Mouse (Mus musculus) MEL (cell line): ENCODE results near the gene Snd1. TPM values are rescaled to one million over a fixed set of nuclear protein-coding genes. Genes with fewer than 3 reads are reported as not detected.

Experiments
- DNase-seq: peaks from one replicate; pipeline ENCODE4 v3.0.0; 2011; ENCODE audit warnings: low read depth, low spot score
- H3K27ac ChIP-seq: 2 replicates; pipeline ENCODE4 v1.5.1; 2012; ENCODE audit warnings: low read depth, mild to moderate bottlenecking, control low read depth, low read length, moderate library complexity; ENCODE audit not compliant: control insufficient read depth
- H3K27me3 ChIP-seq, 2 experiments: fragments of 150-350 bp in 1 of 2; sonication (generic) in 1 of 2; 2 replicates each; pipeline ENCODE4 v1.6.1; 2012; ENCODE audit warnings: low read length in 2 of 2, mild to moderate bottlenecking in 2 of 2, improper control_type of control experiment in 1 of 2, moderate library complexity in 1 of 2; ENCODE audit not compliant: insufficient read depth in 2 of 2, control insufficient read depth in 1 of 2
- H3K36me3 ChIP-seq, 2 experiments: 2 replicates each; pipeline ENCODE4 v1.6.1; 2012 to 2014; ENCODE audit warnings: low read length in 2 of 2, improper control_type of control experiment in 1 of 2, inconsistent platforms in 1 of 2, mild to moderate bottlenecking in 1 of 2; ENCODE audit not compliant: insufficient read depth in 2 of 2, control insufficient read depth in 1 of 2
- H3K4me1 ChIP-seq, 2 experiments: fragments of 150-350 bp in 1 of 2; sonication (generic) in 1 of 2; 2 replicates each; pipeline ENCODE4 v1.6.1; 2012; ENCODE audit warnings: low read length in 2 of 2, improper control_type of control experiment in 1 of 2, mild to moderate bottlenecking in 1 of 2; ENCODE audit not compliant: insufficient read depth in 2 of 2, control insufficient read depth in 1 of 2
- H3K4me3 ChIP-seq, 2 experiments: fragments of 150-350 bp in 1 of 2; sonication (generic) in 1 of 2; 2 replicates each; pipeline ENCODE4 v1.5.1; 2012; ENCODE audit warnings: low read depth in 2 of 2, low read length in 2 of 2, mild to moderate bottlenecking in 2 of 2, moderate library complexity in 2 of 2, control low read depth in 1 of 2, improper control_type of control experiment in 1 of 2; ENCODE audit not compliant: control insufficient read depth in 1 of 2, insufficient read depth in 1 of 2
- H3K79me2 ChIP-seq: 2 replicates; pipeline ENCODE4 v1.6.1; 2012; ENCODE audit warnings: mild to moderate bottlenecking, low read length, moderate library complexity; ENCODE audit not compliant: control insufficient read depth, poor library complexity, insufficient read depth
- H3K9ac ChIP-seq: 2 replicates; pipeline ENCODE4 v1.6.1; 2012; ENCODE audit warnings: low read depth, mild to moderate bottlenecking, control low read depth, low read length, moderate library complexity; ENCODE audit not compliant: control insufficient read depth, poor library complexity, severe bottlenecking
- H3K9me3 ChIP-seq: fragments of 150-350 bp; sonication (generic); replicated peaks from 2 replicates; pipeline ENCODE4 v1.6.1; 2012; ENCODE audit warnings: mild to moderate bottlenecking, low read length, improper control_type of control experiment, moderate library complexity; ENCODE audit not compliant: insufficient read depth
- BHLHE40 ChIP-seq: IDR thresholded peaks from 2 replicates; pipeline ENCODE4 v1.6.1; 2012; ENCODE audit warnings: low read depth, mild to moderate bottlenecking, inconsistent platforms, low read length, improper control_type of control experiment, borderline replicate concordance
- E2F4 ChIP-seq: IDR thresholded peaks from 2 replicates; pipeline ENCODE4 v1.6.1; 2011; ENCODE audit warnings: low read depth, low read length, improper control_type of control experiment, borderline replicate concordance
- GATA1 ChIP-seq: IDR thresholded peaks from 2 replicates; pipeline ENCODE4 v1.6.1; 2011; ENCODE audit warnings: low read depth, low read length, improper control_type of control experiment
- HCFC1 ChIP-seq: IDR thresholded peaks from 2 replicates; pipeline ENCODE4 v1.6.1; 2012; ENCODE audit warnings: low read depth, mild to moderate bottlenecking, inconsistent platforms, low read length, improper control_type of control experiment, moderate library complexity
- MAX ChIP-seq: IDR thresholded peaks from 2 replicates; pipeline ENCODE4 v1.6.1; 2011; ENCODE audit warnings: low read length, improper control_type of control experiment
- MEF2A ChIP-seq: IDR thresholded peaks from 2 replicates; pipeline ENCODE4 v1.6.1; 2014; ENCODE audit warnings: low read depth, mild to moderate bottlenecking, inconsistent platforms, low read length, improper control_type of control experiment; ENCODE audit not compliant: poor library complexity, insufficient replicate concordance, severe bottlenecking; ENCODE audit errors: extremely low read depth
- MXI1 ChIP-seq: IDR thresholded peaks from 2 replicates; pipeline ENCODE4 v1.6.1; 2011; ENCODE audit warnings: mild to moderate bottlenecking, low read depth, low read length, improper control_type of control experiment
- MYB ChIP-seq: IDR thresholded peaks from 2 replicates; pipeline ENCODE4 v1.6.1; 2011; ENCODE audit warnings: mild to moderate bottlenecking, low read depth, low read length, improper control_type of control experiment
- NELFE ChIP-seq: IDR thresholded peaks from 2 replicates; pipeline ENCODE4 v1.6.1; 2011; ENCODE audit warnings: low read depth, low read length, improper control_type of control experiment
- POLR2A ChIP-seq, 2 experiments: IDR thresholded peaks; 2 replicates each; pipeline ENCODE4 v1.6.1; 2011 to 2012; ENCODE audit warnings: low read length in 2 of 2, mild to moderate bottlenecking in 2 of 2, control low read depth in 1 of 2, improper control_type of control experiment in 1 of 2, low read depth in 1 of 2, moderate library complexity in 1 of 2; ENCODE audit not compliant: control insufficient read depth in 1 of 2, insufficient read depth in 1 of 2, poor library complexity in 1 of 2
- POLR2AphosphoS5 ChIP-seq: IDR thresholded peaks from 2 replicates; pipeline ENCODE4 v1.6.1; 2012; ENCODE audit warnings: low read depth, borderline replicate concordance, mild to moderate bottlenecking, inconsistent platforms, low read length, moderate library complexity, mixed read lengths
- RAD21 ChIP-seq: IDR thresholded peaks from 2 replicates; pipeline ENCODE4 v1.6.1; 2011; ENCODE audit warnings: mild to moderate bottlenecking, low read depth, low read length, improper control_type of control experiment
- RCOR1 ChIP-seq: IDR thresholded peaks from 2 replicates; pipeline ENCODE4 v1.6.1; 2012; ENCODE audit warnings: low read depth, mild to moderate bottlenecking, inconsistent platforms, low read length, improper control_type of control experiment
- SIN3A ChIP-seq: IDR thresholded peaks from 2 replicates; pipeline ENCODE4 v1.6.1; 2012; ENCODE audit warnings: low read length, improper control_type of control experiment, inconsistent platforms
- SMC3 ChIP-seq: IDR thresholded peaks from 2 replicates; pipeline ENCODE4 v1.6.1; 2011; ENCODE audit warnings: low read depth, low read length, improper control_type of control experiment
- USF2 ChIP-seq, 2 experiments: IDR thresholded peaks; 2 replicates each; pipeline ENCODE4 v1.6.1; 2011 to 2012; ENCODE audit warnings: improper control_type of control experiment in 2 of 2, low read length in 2 of 2, borderline replicate concordance in 1 of 2, inconsistent platforms in 1 of 2, low read depth in 1 of 2, mild to moderate bottlenecking in 1 of 2; ENCODE audit not compliant: insufficient read depth in 1 of 2
- ZC3H11A ChIP-seq: IDR thresholded peaks from 2 replicates; pipeline ENCODE4 v1.6.1; 2012; ENCODE audit warnings: low read depth, mild to moderate bottlenecking, inconsistent platforms, low read length, improper control_type of control experiment
- ZMIZ1 ChIP-seq: IDR thresholded peaks from 2 replicates; pipeline ENCODE4 v1.6.1; 2012; ENCODE audit warnings: low read depth, mild to moderate bottlenecking, inconsistent platforms, low read length, improper control_type of control experiment, moderate library complexity
- polyA plus RNA-seq, 2 experiments: library from polyadenylated mRNA; stranded (reverse) in 1 of 2; unstranded in 1 of 2; fragments of >175 nt in 1 of 2; fragments of >200 nt in 1 of 2; gene quantifications; 2 replicates each; pipeline versions ENCODE4 v1.2.1 to v1.2.4; 2012; ENCODE audit warnings: low replicate concordance in 2 of 2, low read depth in 1 of 2; ENCODE audit not compliant: insufficient read length in 2 of 2, insufficient read depth in 1 of 2, missing spikeins in 1 of 2
- total RNA-seq: library from RNA; depleted of rRNA; stranded (reverse); fragments of 300-350 nt; gene quantifications from 2 replicates; pipeline ENCODE4 v1.2.3, GENCODE M21; 2012

Gene Snd1
- total and polyA plus RNA-seq, 3 experiments = 192 to 280 TPM; not detected in 1

GRCm38 (mm10) chr6:28724776-28725175 lies 249.8 kb downstream of the Snd1 start:
- no peak for DNase-seq
- Histone ChIP-seq H3K27me3 (no peaks in the 10 kb centered on the region), H3K4me1 (peaks cover 11 to 16% of the 10 kb centered on the region in 2 experiments), H3K36me3 (peaks cover 27 to 32% of the 10 kb centered on the region in 2 experiments), H3K4me3 (no peak overlapping the region), H3K79me2 (0 out of 2 replicates have a peak, but pooled peaks cover 2% of the 10 kb centered on the region), H3K27ac (no peak overlapping the region), H3K9ac (no peak overlapping the region), H3K9me3 (no peaks in the 10 kb centered on the region)
- TF ChIP-seq ZC3H11A (no peak), MEF2A (no peak), E2F4 (no peak), BHLHE40 (no peak), MAX (no peak), POLR2A (IDR thresholded peaks at IDR 0.05; ENCODE audit: control insufficient read depth in 1 of 2, insufficient read depth in 1 of 2, low read depth in 1 of 2, low read length in 2 of 2, poor library complexity in 1 of 2) (no peak), ZMIZ1 (no peak)

GRCm38 (mm10) chr6:28729236-28729635 lies 254.3 kb downstream of the Snd1 start:
- Histone ChIP-seq H3K36me3 (peaks cover 13 to 26% of the 10 kb centered on the region in 2 experiments), H3K27me3 (no peaks in the 10 kb centered on the region), H3K9me3 (no peaks in the 10 kb centered on the region), H3K9ac (no peak overlapping the region), H3K79me2 (no peaks in the 10 kb centered on the region), H3K4me3 (no peak overlapping the region), H3K27ac (no peak overlapping the region), H3K4me1 (peaks cover 0 to 4% of the 10 kb centered on the region in 2 experiments; a peak in 2 of 4 replicates)
- TF ChIP-seq E2F4 = no peak
- TF ChIP-seq NELFE = no peak
- TF ChIP-seq POLR2AphosphoS5 = no peak
- TF ChIP-seq MEF2A = no peak
- TF ChIP-seq ZC3H11A = no peak
- TF ChIP-seq SIN3A = no peak
- no peak for TF ChIP-seq SMC3
- no peak for TF ChIP-seq MYB
- TF ChIP-seq ZMIZ1 = no peak
- no peak for TF ChIP-seq RCOR1
- TF ChIP-seq USF2 (IDR thresholded peaks at IDR 0.05; ENCODE audit: borderline replicate concordance in 1 of 2, insufficient read depth in 1 of 2, low read depth in 1 of 2, low read length in 2 of 2) = no peak
- TF ChIP-seq MXI1 = no peak
- no peak for TF ChIP-seq POLR2A (IDR thresholded peaks at IDR 0.05; ENCODE audit: control insufficient read depth in 1 of 2, insufficient read depth in 1 of 2, low read depth in 1 of 2, low read length in 2 of 2, poor library complexity in 1 of 2)
- TF ChIP-seq HCFC1 = no peak
- no peak for TF ChIP-seq GATA1
- TF ChIP-seq RAD21 = no peak
- DNase-seq = no peak
